Mouse (Mus musculus) kidney, embryonic 14.5 days (tissue): ENCODE results near the gene Vav2. TPM values are rescaled to one million over a fixed set of nuclear protein-coding genes. Genes with fewer than 3 reads are reported as not detected.

Experiments
- ATAC-seq: fragments of 200-750 bp; cut with Nextera tagmentation; 2 replicates; pipeline ENCODE4 v1.8.0; 2017; ENCODE audit warnings: moderate number of reproducible peaks, mild to moderate bottlenecking, moderate TSS enrichment, moderate library complexity; ENCODE audit not compliant: low FRiP score, low TSS enrichment
- H3K27ac ChIP-seq: fragments of 300-500 bp; sonication (generic); 2 replicates; pipeline ENCODE4 v1.5.1; 2014; ENCODE audit warnings: low read depth, mild to moderate bottlenecking, low read length, moderate library complexity, mixed read lengths
- H3K27me3 ChIP-seq: fragments of 300-500 bp; sonication (generic); 2 replicates; pipeline ENCODE4 v1.6.1; 2014; ENCODE audit warnings: mild to moderate bottlenecking, low read length; ENCODE audit not compliant: control insufficient read depth, insufficient read depth
- H3K36me3 ChIP-seq: fragments of 300-500 bp; sonication (generic); 2 replicates; pipeline ENCODE4 v1.6.1; 2014; ENCODE audit warnings: low read length, mixed read lengths; ENCODE audit not compliant: control insufficient read depth, insufficient read depth
- H3K4me1 ChIP-seq: fragments of 300-500 bp; sonication (generic); 2 replicates; pipeline ENCODE4 v1.6.1; 2014; ENCODE audit warnings: low read length, mixed read lengths; ENCODE audit not compliant: control insufficient read depth, insufficient read depth
- H3K4me2 ChIP-seq: fragments of 300-500 bp; sonication (generic); replicated peaks from 2 replicates; pipeline ENCODE4 v1.6.1; 2014; ENCODE audit warnings: low read depth, mild to moderate bottlenecking, low read length
- H3K4me3 ChIP-seq: fragments of 300-500 bp; sonication (generic); 2 replicates; pipeline ENCODE4 v1.5.1; 2014; ENCODE audit warnings: mild to moderate bottlenecking, low read length
- H3K9ac ChIP-seq: fragments of 300-500 bp; sonication (generic); 2 replicates; pipeline ENCODE4 v1.6.1; 2014; ENCODE audit warnings: low read depth, mild to moderate bottlenecking, low read length, moderate library complexity
- H3K9me3 ChIP-seq: fragments of 300-500 bp; sonication (generic); 2 replicates; pipeline ENCODE4 v1.6.1; 2016; ENCODE audit warnings: low read length; ENCODE audit not compliant: control insufficient read depth
- WGBS: fragments of 180-500 bp; shearing (Covaris S2); extraction: QIAGEN DNeasy Blood & Tissue Kit; methylation state at CpG from one replicate; pipeline ENCODE4 v1.1.7; 2014; 5-methylcytosine and 5-hydroxymethylcytosine counted together
- polyA plus RNA-seq: library from polyadenylated mRNA; unstranded; fragments of >200 nt; fragmentation: Nextera tagmentation; extraction: Ambion mirVana; gene quantifications from 2 replicates; pipeline ENCODE4 v1.2.1, GENCODE M21; 2014

Vav2 gene
- polyA plus RNA-seq, 1 experiment from 2014 or later, result 8.2 TPM

- Histone ChIP-seq H3K27ac (no peak overlapping the region), H3K27me3 (no peaks in the 10 kb centered on the region), H3K4me2 (no peak overlapping the region), H3K36me3 (peaks cover 61% of the 10 kb centered on the region), H3K4me3 (no peak overlapping the region), H3K9ac (no peak overlapping the region), H3K4me1 (0 out of 2 replicates have a peak, but pooled peaks cover 4% of the 10 kb centered on the region), H3K9me3 (no peaks in the 10 kb centered on the region)
- ATAC-seq, result no peak
- WGBS, result 88% methylated on average over 3 of the region's 3 CpGs
These were observed 19.1 kb upstream of the Vav2 start for GRCm38 (mm10) chr2:27445910-27446309.

- WGBS, result 75% methylated on average over 5 of the region's 5 CpGs
- 0 out of 2 replicates have a peak, but pooled peaks cover 4% of the 10 kb centered on the region for H3K4me1 ChIP-seq
- H3K36me3 ChIP-seq, result peaks cover 39% of the 10 kb centered on the region
- H3K4me3 ChIP-seq, result no peak overlapping the region
- no peak overlapping the region for H3K27ac ChIP-seq
- no peak overlapping the region for H3K4me2 ChIP-seq
- ATAC-seq, result no peak
- H3K9me3 ChIP-seq, result no peaks in the 10 kb centered on the region
- H3K9ac ChIP-seq, result no peak overlapping the region
- no peaks in the 10 kb centered on the region for H3K27me3 ChIP-seq
These were observed 16.5 kb upstream of the Vav2 start for GRCm38 (mm10) chr2:27443450-27443708.

- WGBS, result 32% methylated on average over 20 of the region's 20 CpGs
- Histone ChIP-seq H3K27me3 (no peaks in the 10 kb centered on the region), H3K4me2 (peak overlapping the region; percentile 69), H3K36me3 (peaks cover 34% of the 10 kb centered on the region), H3K4me3 (peak overlapping the region; percentile 62), H3K27ac (no peak overlapping the region), H3K9me3 (no peaks in the 10 kb centered on the region), H3K9ac (peak overlapping the region; percentile 70), H3K4me1 (0 out of 2 replicates have a peak, but pooled peaks cover 4% of the 10 kb centered on the region)
- peak; percentile 60 for ATAC-seq
These were observed 16.0 kb upstream of the Vav2 start for GRCm38 (mm10) chr2:27442708-27443449.

- Histone ChIP-seq H3K27ac (peak within 1 kb of the TSS; percentile 62; the same call in 1 of the 2 replicates), H3K4me2 (peak within 1 kb of the TSS; percentile 69), H3K27me3 (no peaks in the 10 kb centered on the region), H3K9ac (peak within 1 kb of the TSS; percentile 70), H3K4me1 (0 out of 2 replicates have a peak, but pooled peaks cover 4% of the 10 kb centered on the region), H3K36me3 (peaks cover 26% of the 10 kb centered on the region), H3K4me3 (peak within 1 kb of the TSS; percentile 62), H3K9me3 (no peaks in the 10 kb centered on the region)
- peak; percentile 90 for ATAC-seq
- WGBS, result 1% methylated on average over 36 of the region's 36 CpGs
These were observed 15.2 kb upstream of the Vav2 start, which contains the start of gene Brd3os for GRCm38 (mm10) chr2:27441767-27442707. Gene Brd3os, plus strand, starts transcription at chr2:27442324.

GRCm38 (mm10) chr2:27438281-27438680, 11.4 kb upstream of the Vav2 start:
- H3K27me3 ChIP-seq, result no peaks in the 10 kb centered on the region
- H3K9me3 ChIP-seq, result no peaks in the 10 kb centered on the region
- 20% methylated on average over 11 of the region's 11 CpGs for WGBS
- H3K4me2 ChIP-seq, result no peak overlapping the region
- no peak for ATAC-seq
- H3K36me3 ChIP-seq, result no peaks in the 10 kb centered on the region
- no peak overlapping the region for H3K27ac ChIP-seq
- H3K4me1 ChIP-seq, result 0 out of 2 replicates have a peak, but pooled peaks cover 4% of the 10 kb centered on the region
- H3K4me3 ChIP-seq, result no peak overlapping the region
- no peak overlapping the region for H3K9ac ChIP-seq

DNA sequence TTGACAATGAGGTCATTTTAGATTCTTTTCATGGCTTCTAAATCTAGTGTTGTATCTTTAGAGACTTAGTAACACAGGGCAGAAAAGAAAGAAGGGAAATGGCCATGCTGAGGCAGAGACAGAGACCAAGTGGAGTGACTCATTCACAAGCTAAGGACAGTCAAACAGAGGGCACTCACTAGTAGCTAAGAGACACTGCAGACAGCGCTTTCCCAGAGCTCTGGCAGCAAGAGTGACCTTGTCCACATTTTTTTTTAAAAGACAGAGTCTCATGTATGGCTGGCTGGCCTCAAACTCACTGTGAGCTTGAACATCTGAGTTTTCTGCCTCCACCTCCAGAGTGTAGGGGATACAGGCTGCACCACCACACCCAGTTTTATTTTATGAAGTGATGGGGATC, 11.0 kb upstream of the Vav2 start:
- no peak overlapping the region for H3K4me2 ChIP-seq
- H3K4me3 ChIP-seq, result no peak overlapping the region
- no peak overlapping the region for H3K9ac ChIP-seq
- no peaks in the 10 kb centered on the region for H3K9me3 ChIP-seq
- H3K27ac ChIP-seq, result no peak overlapping the region
- H3K4me1 ChIP-seq, result 0 out of 2 replicates have a peak, but pooled peaks cover 4% of the 10 kb centered on the region
- no peaks in the 10 kb centered on the region for H3K36me3 ChIP-seq
- ATAC-seq, result no peak
- no peaks in the 10 kb centered on the region for H3K27me3 ChIP-seq
- WGBS, result 75% methylated on average over 1 of the region's 1 CpGs

GRCm38 (mm10) chr2:27432599-27432998, 5.8 kb upstream of the Vav2 start:
- 81% methylated on average over 2 of the region's 2 CpGs for WGBS
- ATAC-seq, result no peak

DNA sequence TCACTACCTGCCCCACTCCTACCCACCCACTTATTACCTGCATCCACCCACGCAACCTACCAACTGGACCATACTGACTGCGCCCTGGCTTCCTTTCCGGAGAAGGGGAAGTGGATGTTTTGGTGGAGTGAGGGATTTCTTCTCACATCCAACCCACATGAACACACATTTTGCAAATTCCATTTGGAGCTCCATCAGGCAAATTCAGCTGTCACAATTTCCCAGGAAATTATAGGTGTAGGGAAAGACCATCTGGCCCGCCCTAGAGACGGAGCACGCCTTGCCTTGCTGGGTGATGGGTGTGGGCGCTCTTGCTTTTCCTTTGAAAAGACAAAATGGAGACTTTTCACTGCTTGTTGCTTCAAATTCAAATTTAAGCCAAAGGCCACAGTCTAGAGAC, 3.8 kb upstream of the Vav2 start:
- WGBS, result 88% methylated on average over 7 of the region's 7 CpGs
- peaks cover 10% of the 10 kb centered on the region for H3K4me1 ChIP-seq

More at GRCm38 (mm10) chr2:27432599-27432998, 5.8 kb upstream of the Vav2 start:
- no peak overlapping the region for H3K27ac ChIP-seq
- H3K9ac ChIP-seq, result no peak overlapping the region
- H3K4me2 ChIP-seq, result no peak overlapping the region
- no peaks in the 10 kb centered on the region for H3K27me3 ChIP-seq
- peaks cover 4% of the 10 kb centered on the region; the same call in 1 of the 2 replicates for H3K4me1 ChIP-seq
- no peaks in the 10 kb centered on the region for H3K36me3 ChIP-seq
- H3K4me3 ChIP-seq, result no peak overlapping the region
- no peaks in the 10 kb centered on the region for H3K9me3 ChIP-seq

More for the DNA sequence above, 3.8 kb upstream of the Vav2 start:
- Histone ChIP-seq H3K4me2 (no peak overlapping the region), H3K4me3 (no peak overlapping the region), H3K36me3 (no peaks in the 10 kb centered on the region), H3K9ac (no peak overlapping the region), H3K27ac (no peak overlapping the region), H3K27me3 (no peaks in the 10 kb centered on the region), H3K9me3 (no peaks in the 10 kb centered on the region)
- ATAC-seq, result no peak
